Mouse (Mus musculus) MEL (cell line): Measurements from ENCODE around the gene Sdhc. TPM values are rescaled to one million over a fixed set of nuclear protein-coding genes. Genes with fewer than 3 reads are reported as not detected.

Experiments
- DNase-seq: peaks from one replicate; pipeline ENCODE4 v3.0.0; 2011; ENCODE audit warnings: low read depth, low spot score
- H3K27ac ChIP-seq: 2 replicates; pipeline ENCODE4 v1.5.1; 2012; ENCODE audit warnings: low read depth, mild to moderate bottlenecking, control low read depth, low read length, moderate library complexity; ENCODE audit not compliant: control insufficient read depth
- H3K27me3 ChIP-seq, 2 experiments: fragments of 150-350 bp in 1 of 2; sonication (generic) in 1 of 2; 2 replicates each; pipeline ENCODE4 v1.6.1; 2012; ENCODE audit warnings: low read length in 2 of 2, mild to moderate bottlenecking in 2 of 2, improper control_type of control experiment in 1 of 2, moderate library complexity in 1 of 2; ENCODE audit not compliant: insufficient read depth in 2 of 2, control insufficient read depth in 1 of 2
- H3K36me3 ChIP-seq, 2 experiments: 2 replicates each; pipeline ENCODE4 v1.6.1; 2012 to 2014; ENCODE audit warnings: low read length in 2 of 2, improper control_type of control experiment in 1 of 2, inconsistent platforms in 1 of 2, mild to moderate bottlenecking in 1 of 2; ENCODE audit not compliant: insufficient read depth in 2 of 2, control insufficient read depth in 1 of 2
- H3K4me1 ChIP-seq, 2 experiments: fragments of 150-350 bp in 1 of 2; sonication (generic) in 1 of 2; 2 replicates each; pipeline ENCODE4 v1.6.1; 2012; ENCODE audit warnings: low read length in 2 of 2, improper control_type of control experiment in 1 of 2, mild to moderate bottlenecking in 1 of 2; ENCODE audit not compliant: insufficient read depth in 2 of 2, control insufficient read depth in 1 of 2
- H3K4me3 ChIP-seq, 2 experiments: fragments of 150-350 bp in 1 of 2; sonication (generic) in 1 of 2; 2 replicates each; pipeline ENCODE4 v1.5.1; 2012; ENCODE audit warnings: low read depth in 2 of 2, low read length in 2 of 2, mild to moderate bottlenecking in 2 of 2, moderate library complexity in 2 of 2, control low read depth in 1 of 2, improper control_type of control experiment in 1 of 2; ENCODE audit not compliant: control insufficient read depth in 1 of 2, insufficient read depth in 1 of 2
- H3K79me2 ChIP-seq: 2 replicates; pipeline ENCODE4 v1.6.1; 2012; ENCODE audit warnings: mild to moderate bottlenecking, low read length, moderate library complexity; ENCODE audit not compliant: control insufficient read depth, poor library complexity, insufficient read depth
- H3K9ac ChIP-seq: 2 replicates; pipeline ENCODE4 v1.6.1; 2012; ENCODE audit warnings: low read depth, mild to moderate bottlenecking, control low read depth, low read length, moderate library complexity; ENCODE audit not compliant: control insufficient read depth, poor library complexity, severe bottlenecking
- H3K9me3 ChIP-seq: fragments of 150-350 bp; sonication (generic); replicated peaks from 2 replicates; pipeline ENCODE4 v1.6.1; 2012; ENCODE audit warnings: mild to moderate bottlenecking, low read length, improper control_type of control experiment, moderate library complexity; ENCODE audit not compliant: insufficient read depth
- CHD2 ChIP-seq: IDR thresholded peaks from 2 replicates; pipeline ENCODE4 v1.6.1; 2011; ENCODE audit warnings: low read length, improper control_type of control experiment
- E2F4 ChIP-seq: IDR thresholded peaks from 2 replicates; pipeline ENCODE4 v1.6.1; 2011; ENCODE audit warnings: low read depth, low read length, improper control_type of control experiment, borderline replicate concordance
- ELF1 ChIP-seq: IDR thresholded peaks from 2 replicates; pipeline ENCODE4 v1.6.1; 2014; ENCODE audit warnings: low read depth, mild to moderate bottlenecking, inconsistent platforms, low read length, improper control_type of control experiment, moderate library complexity
- ETS1 ChIP-seq: IDR thresholded peaks from 2 replicates; pipeline ENCODE4 v1.6.1; 2012; ENCODE audit warnings: low read depth, mild to moderate bottlenecking, inconsistent platforms, low read length, improper control_type of control experiment, moderate library complexity
- KAT2A ChIP-seq: conservative IDR thresholded peaks from 2 replicates; pipeline ENCODE4 v1.6.1; 2012; ENCODE audit warnings: low read depth, low read length, improper control_type of control experiment, inconsistent platforms
- MAFK ChIP-seq: IDR thresholded peaks from 2 replicates; pipeline ENCODE4 v1.6.1; 2011; ENCODE audit warnings: low read depth, mild to moderate bottlenecking, low read length, improper control_type of control experiment, borderline replicate concordance
- MAX ChIP-seq: IDR thresholded peaks from 2 replicates; pipeline ENCODE4 v1.6.1; 2011; ENCODE audit warnings: low read length, improper control_type of control experiment
- MXI1 ChIP-seq: IDR thresholded peaks from 2 replicates; pipeline ENCODE4 v1.6.1; 2011; ENCODE audit warnings: mild to moderate bottlenecking, low read depth, low read length, improper control_type of control experiment
- MYB ChIP-seq: IDR thresholded peaks from 2 replicates; pipeline ENCODE4 v1.6.1; 2011; ENCODE audit warnings: mild to moderate bottlenecking, low read depth, low read length, improper control_type of control experiment
- NELFE ChIP-seq: IDR thresholded peaks from 2 replicates; pipeline ENCODE4 v1.6.1; 2011; ENCODE audit warnings: low read depth, low read length, improper control_type of control experiment
- POLR2AphosphoS5 ChIP-seq: IDR thresholded peaks from 2 replicates; pipeline ENCODE4 v1.6.1; 2012; ENCODE audit warnings: low read depth, borderline replicate concordance, mild to moderate bottlenecking, inconsistent platforms, low read length, moderate library complexity, mixed read lengths
- RAD21 ChIP-seq: IDR thresholded peaks from 2 replicates; pipeline ENCODE4 v1.6.1; 2011; ENCODE audit warnings: mild to moderate bottlenecking, low read depth, low read length, improper control_type of control experiment
- TAL1 ChIP-seq: IDR thresholded peaks from 2 replicates; pipeline ENCODE4 v1.6.1; 2012; ENCODE audit warnings: mild to moderate bottlenecking, inconsistent platforms, low read length, moderate library complexity, mixed read lengths
- TBP ChIP-seq: IDR thresholded peaks from 2 replicates; pipeline ENCODE4 v1.8.0; 2011; ENCODE audit warnings: low read depth, low read length, improper control_type of control experiment
- TCF12 ChIP-seq: IDR thresholded peaks from 2 replicates; pipeline ENCODE4 v1.6.1; 2014; ENCODE audit warnings: low read depth, mild to moderate bottlenecking, inconsistent platforms, low read length, improper control_type of control experiment, moderate library complexity
- USF2 ChIP-seq, 2 experiments: IDR thresholded peaks; 2 replicates each; pipeline ENCODE4 v1.6.1; 2011 to 2012; ENCODE audit warnings: improper control_type of control experiment in 2 of 2, low read length in 2 of 2, borderline replicate concordance in 1 of 2, inconsistent platforms in 1 of 2, low read depth in 1 of 2, mild to moderate bottlenecking in 1 of 2; ENCODE audit not compliant: insufficient read depth in 1 of 2
- ZC3H11A ChIP-seq: IDR thresholded peaks from 2 replicates; pipeline ENCODE4 v1.6.1; 2012; ENCODE audit warnings: low read depth, mild to moderate bottlenecking, inconsistent platforms, low read length, improper control_type of control experiment
- ZKSCAN1 ChIP-seq: IDR thresholded peaks from 2 replicates; pipeline ENCODE4 v1.6.1; 2012; ENCODE audit warnings: low read depth, mild to moderate bottlenecking, inconsistent platforms, low read length, improper control_type of control experiment, moderate library complexity
- ZMIZ1 ChIP-seq: IDR thresholded peaks from 2 replicates; pipeline ENCODE4 v1.6.1; 2012; ENCODE audit warnings: low read depth, mild to moderate bottlenecking, inconsistent platforms, low read length, improper control_type of control experiment, moderate library complexity
- polyA plus RNA-seq, 2 experiments: library from polyadenylated mRNA; stranded (reverse) in 1 of 2; unstranded in 1 of 2; fragments of >175 nt in 1 of 2; fragments of >200 nt in 1 of 2; gene quantifications; 2 replicates each; pipeline versions ENCODE4 v1.2.1 to v1.2.4; 2012; ENCODE audit warnings: low replicate concordance in 2 of 2, low read depth in 1 of 2; ENCODE audit not compliant: insufficient read length in 2 of 2, insufficient read depth in 1 of 2, missing spikeins in 1 of 2
- total RNA-seq: library from RNA; depleted of rRNA; stranded (reverse); fragments of 300-350 nt; gene quantifications from 2 replicates; pipeline ENCODE4 v1.2.3, GENCODE M21; 2012

Gene Sdhc
- total and polyA plus RNA-seq, 3 experiments: 79.4 to 224 TPM; not detected in 1

- no peak overlapping the region for H3K27ac ChIP-seq
- no peak overlapping the region for H3K9ac ChIP-seq
- no peak for DNase-seq
- H3K9me3 ChIP-seq: no peaks in the 10 kb centered on the region
- peaks cover 0 to 9% of the 10 kb centered on the region in 2 experiments; a peak in 1 of 4 replicates for H3K4me1 ChIP-seq
- no peaks in the 10 kb centered on the region for H3K79me2 ChIP-seq
- no peaks in the 10 kb centered on the region; a peak in 1 of 4 replicates for H3K27me3 ChIP-seq
- no peak overlapping the region for H3K4me3 ChIP-seq
- H3K36me3 ChIP-seq: no peaks in the 10 kb centered on the region
- TF ChIP-seq MXI1 (no peak), ZKSCAN1 (no peak), TCF12 (no peak), E2F4 (no peak), TBP (peak; percentile 87), MYB (no peak)
Measured at GRCm38 (mm10) chr1:171157965-171158364, 7.6 kb upstream of the Sdhc start.

- peaks cover 0 to 18% of the 10 kb centered on the region in 2 experiments; a peak in 1 of 4 replicates for H3K4me1 ChIP-seq
- H3K27ac ChIP-seq: no peak overlapping the region
- DNase-seq: no peak
- no peaks in the 10 kb centered on the region for H3K9me3 ChIP-seq
- H3K27me3 ChIP-seq: no peaks in the 10 kb centered on the region; a peak in 1 of 4 replicates
- H3K79me2 ChIP-seq: no peaks in the 10 kb centered on the region
- peaks cover 0 to 10% of the 10 kb centered on the region in 2 experiments; a peak in 2 of 4 replicates for H3K36me3 ChIP-seq
- no peak overlapping the region for H3K4me3 ChIP-seq
- no peak overlapping the region for H3K9ac ChIP-seq
- TF ChIP-seq ELF1: no peak
- no peak for TF ChIP-seq MAX
- no peak for TF ChIP-seq ZMIZ1
- TF ChIP-seq TAL1: no peak
- no peak for TF ChIP-seq ETS1
- no peak for TF ChIP-seq MAFK
- TF ChIP-seq USF2 (IDR thresholded peaks at IDR 0.05; ENCODE audit: borderline replicate concordance in 1 of 2, insufficient read depth in 1 of 2, low read depth in 1 of 2, low read length in 2 of 2): no peak
- no peak for TF ChIP-seq POLR2AphosphoS5
- TF ChIP-seq ZC3H11A: no peak
- no peak for TF ChIP-seq KAT2A
- TF ChIP-seq CHD2: no peak
- no peak for TF ChIP-seq NELFE
- no peak for TF ChIP-seq TBP
- TF ChIP-seq RAD21: no peak
Measured at GRCm38 (mm10) chr1:171156644-171157043, 6.2 kb upstream of the Sdhc start.
